Mouse (Mus musculus) liver, adult 10 weeks (tissue): Measurements from ENCODE around the gene Gm3404. TPM values are rescaled to one million over a fixed set of nuclear protein-coding genes. Genes with fewer than 3 reads are reported as not detected.

Experiments used
- polyA plus RNA-seq: library from polyadenylated mRNA; stranded (reverse); fragments of 350-450 nt; fragmentation: Illumina TruSeq; extraction: RNeasy Lipid Tissue Mini Kit (QIAGEN cat#74804); gene quantifications from one replicate; pipeline ENCODE4 v1.2.3, GENCODE M21; 2014; ENCODE audit warnings: low read depth, low replicate concordance

The Gm3404 gene
- not detected for polyA plus RNA-seq

DNA sequence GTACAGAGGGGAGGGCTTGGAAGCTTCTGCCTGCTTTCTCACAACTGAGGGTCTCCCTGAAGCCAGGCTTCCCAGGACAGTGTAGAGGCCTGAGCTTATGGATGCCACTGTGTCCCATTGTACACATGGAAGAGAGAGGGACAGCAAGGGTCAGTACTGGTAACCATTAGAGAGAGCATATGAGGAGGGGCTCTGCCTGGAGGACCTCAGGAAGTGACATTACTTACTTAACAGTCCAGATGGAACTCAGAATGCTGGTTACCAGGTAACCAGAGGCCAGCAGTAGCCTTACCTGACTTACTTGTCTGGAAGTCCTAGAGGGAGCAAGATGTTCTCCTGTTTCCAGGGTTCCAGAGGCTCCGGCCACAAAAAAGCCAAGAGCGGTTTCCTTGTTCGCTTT lies at the start of gene Gm3404:
Gene Gm3404 (plus strand): TSS at position 301 of the 400 bp plus-strand sequence.

DNA sequence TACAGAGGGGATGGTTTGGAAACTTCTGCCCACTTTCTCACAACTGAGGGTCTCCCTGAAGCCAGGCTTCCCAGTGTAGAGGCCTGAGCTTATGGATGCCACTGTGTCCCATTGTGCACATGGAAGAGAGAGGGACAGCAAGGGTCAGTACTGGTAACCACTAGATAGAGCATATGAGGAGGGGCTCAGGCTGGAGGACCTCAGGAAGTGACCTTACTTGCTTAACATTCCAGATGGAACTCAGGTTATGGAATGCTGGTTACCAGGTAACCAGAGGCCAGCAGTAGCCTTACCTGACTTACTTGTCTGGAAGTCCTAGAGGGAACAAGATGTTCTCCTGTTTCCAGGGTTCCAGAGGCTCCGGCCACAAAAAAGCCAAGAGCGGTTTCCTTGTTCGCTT lies 43.9 kb upstream of the Gm3404 start, which contains the start of gene Gm6408:
Gene Gm6408 (plus strand): TSS at position 301 of the 400 bp plus-strand sequence.

DNA sequence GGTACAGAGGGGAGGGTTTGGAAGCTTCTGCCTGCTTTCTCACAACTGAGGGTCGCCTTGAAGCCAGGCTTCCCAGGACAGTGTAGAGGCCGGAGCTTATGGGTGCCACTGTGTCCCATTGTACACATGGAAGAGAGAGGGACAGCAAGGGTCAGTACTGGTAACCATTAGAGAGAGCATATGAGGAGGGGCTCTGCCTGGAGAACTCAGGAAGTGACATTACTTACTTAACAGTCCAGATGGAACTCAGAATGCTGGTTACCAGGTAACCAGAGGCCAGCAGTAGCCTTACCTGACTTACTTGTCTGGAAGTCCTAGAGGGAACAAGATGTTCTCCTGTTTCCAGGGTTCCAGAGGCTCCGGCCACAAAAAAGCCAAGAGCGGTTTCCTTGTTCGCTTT lies 34.5 kb upstream of the Gm3404 start, which contains the start of gene Gm6370:
Gene Gm6370 (plus strand): TSS at position 301 of the 400 bp plus-strand sequence.

DNA sequence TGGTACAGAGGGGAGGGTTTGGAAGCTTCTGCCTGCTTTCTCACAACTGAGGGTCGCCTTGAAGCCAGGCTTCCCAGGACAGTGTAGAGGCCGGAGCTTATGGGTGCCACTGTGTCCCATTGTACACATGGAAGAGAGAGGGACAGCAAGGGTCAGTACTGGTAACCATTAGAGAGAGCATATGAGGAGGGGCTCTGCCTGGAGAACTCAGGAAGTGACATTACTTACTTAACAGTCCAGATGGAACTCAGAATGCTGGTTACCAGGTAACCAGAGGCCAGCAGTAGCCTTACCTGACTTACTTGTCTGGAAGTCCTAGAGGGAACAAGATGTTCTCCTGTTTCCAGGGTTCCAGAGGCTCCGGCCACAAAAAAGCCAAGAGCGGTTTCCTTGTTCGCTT lies 23.5 kb upstream of the Gm3404 start, which contains the start of gene 4930449I24Rik:
Gene 4930449I24Rik (plus strand): TSS at position 301 of the 400 bp plus-strand sequence.

DNA sequence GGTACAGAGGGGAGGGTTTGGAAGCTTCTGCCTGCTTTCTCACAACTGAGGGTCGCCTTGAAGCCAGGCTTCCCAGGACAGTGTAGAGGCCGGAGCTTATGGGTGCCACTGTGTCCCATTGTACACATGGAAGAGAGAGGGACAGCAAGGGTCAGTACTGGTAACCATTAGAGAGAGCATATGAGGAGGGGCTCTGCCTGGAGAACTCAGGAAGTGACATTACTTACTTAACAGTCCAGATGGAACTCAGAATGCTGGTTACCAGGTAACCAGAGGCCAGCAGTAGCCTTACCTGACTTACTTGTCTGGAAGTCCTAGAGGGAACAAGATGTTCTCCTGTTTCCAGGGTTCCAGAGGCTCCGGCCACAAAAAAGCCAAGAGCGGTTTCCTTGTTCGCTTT lies 11.8 kb upstream of the Gm3404 start, which contains the start of gene Gm3402:
Gene Gm3402 (plus strand): TSS at position 301 of the 400 bp plus-strand sequence.

DNA sequence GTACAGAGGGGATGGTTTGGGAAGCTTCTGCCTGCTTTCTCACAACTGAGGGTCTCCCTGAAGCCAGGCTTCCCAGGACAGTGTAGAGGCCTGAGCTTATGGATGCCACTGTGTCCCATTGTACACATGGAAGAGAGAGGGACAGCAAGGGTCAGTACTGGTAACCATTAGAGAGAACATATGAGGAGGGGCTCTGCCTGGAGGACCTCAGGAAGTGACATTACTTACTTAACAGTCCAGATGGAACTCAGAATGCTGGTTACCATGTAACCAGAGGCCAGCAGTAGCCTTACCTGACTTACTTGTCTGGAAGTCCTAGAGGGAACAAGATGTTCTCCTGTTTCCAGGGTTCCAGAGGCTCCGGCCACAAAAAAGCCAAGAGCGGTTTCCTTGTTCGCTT lies 11.7 kb downstream of the Gm3404 start, which contains the start of gene Gm3409:
Gene Gm3409 (plus strand): TSS at position 301 of the 400 bp plus-strand sequence.

DNA sequence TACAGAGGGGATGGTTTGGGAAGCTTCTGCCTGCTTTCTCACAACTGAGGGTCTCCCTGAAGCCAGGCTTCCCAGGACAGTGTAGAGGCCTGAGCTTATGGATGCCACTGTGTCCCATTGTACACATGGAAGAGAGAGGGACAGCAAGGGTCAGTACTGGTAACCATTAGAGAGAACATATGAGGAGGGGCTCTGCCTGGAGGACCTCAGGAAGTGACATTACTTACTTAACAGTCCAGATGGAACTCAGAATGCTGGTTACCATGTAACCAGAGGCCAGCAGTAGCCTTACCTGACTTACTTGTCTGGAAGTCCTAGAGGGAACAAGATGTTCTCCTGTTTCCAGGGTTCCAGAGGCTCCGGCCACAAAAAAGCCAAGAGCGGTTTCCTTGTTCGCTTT lies 30.2 kb downstream of the Gm3404 start, which contains the start of gene Gm3415:
Gene Gm3415 (plus strand): TSS at position 301 of the 400 bp plus-strand sequence.

Other genes starting within 250 kb of the Gm3404 start
- gene Wasf3, start 140.8 kb upstream of the Gm3404 start, polyA plus RNA-seq, result 0.08 TPM
- not detected for gene Gm6408, start 43.8 kb upstream of the Gm3404 start, polyA plus RNA-seq
- gene Gm6370, start 34.4 kb upstream of the Gm3404 start, polyA plus RNA-seq, result not detected
- not detected for gene 4930449I24Rik, start 23.4 kb upstream of the Gm3404 start, polyA plus RNA-seq
- gene Gm3402, start 11.7 kb upstream of the Gm3404 start, polyA plus RNA-seq, result not detected
- gene Gm3409, start 11.8 kb downstream of the Gm3404 start, polyA plus RNA-seq, result not detected
- gene Gm3415, start 30.3 kb downstream of the Gm3404 start, polyA plus RNA-seq, result not detected
- 0.50 TPM for gene Gpr12, start 59.4 kb downstream of the Gm3404 start, polyA plus RNA-seq